Mouse (Mus musculus) cerebellum, adult 18-20 months (tissue): ENCODE results near the gene Lrrc20.
"Not testable (repeated sequence)": the region's sequence is repeated elsewhere in the genome, so short reads cannot be mapped to it uniquely, and the experiment has no call there.

ENCODE experiments used
- DNase-seq, 2 experiments: peaks; one replicate each; pipeline ENCODE4 v3.0.0; 2021

Lrrc20 gene

GRCm38 (mm10) chr10:61587241-61587849, 111.7 kb downstream of the Lrrc20 start:
- DNase-seq, result no peak

GRCm38 (mm10) chr10:61597991-61598390, 122.4 kb downstream of the Lrrc20 start:
- DNase-seq, result no peak

GRCm38 (mm10) chr10:61599556-61600114, 124.0 kb downstream of the Lrrc20 start:
- DNase-seq, result no peak

- DNase-seq, result peak; percentile 51 to 59
Measured at GRCm38 (mm10) chr10:61602283-61603033, 126.9 kb downstream of the Lrrc20 start.

DNA sequence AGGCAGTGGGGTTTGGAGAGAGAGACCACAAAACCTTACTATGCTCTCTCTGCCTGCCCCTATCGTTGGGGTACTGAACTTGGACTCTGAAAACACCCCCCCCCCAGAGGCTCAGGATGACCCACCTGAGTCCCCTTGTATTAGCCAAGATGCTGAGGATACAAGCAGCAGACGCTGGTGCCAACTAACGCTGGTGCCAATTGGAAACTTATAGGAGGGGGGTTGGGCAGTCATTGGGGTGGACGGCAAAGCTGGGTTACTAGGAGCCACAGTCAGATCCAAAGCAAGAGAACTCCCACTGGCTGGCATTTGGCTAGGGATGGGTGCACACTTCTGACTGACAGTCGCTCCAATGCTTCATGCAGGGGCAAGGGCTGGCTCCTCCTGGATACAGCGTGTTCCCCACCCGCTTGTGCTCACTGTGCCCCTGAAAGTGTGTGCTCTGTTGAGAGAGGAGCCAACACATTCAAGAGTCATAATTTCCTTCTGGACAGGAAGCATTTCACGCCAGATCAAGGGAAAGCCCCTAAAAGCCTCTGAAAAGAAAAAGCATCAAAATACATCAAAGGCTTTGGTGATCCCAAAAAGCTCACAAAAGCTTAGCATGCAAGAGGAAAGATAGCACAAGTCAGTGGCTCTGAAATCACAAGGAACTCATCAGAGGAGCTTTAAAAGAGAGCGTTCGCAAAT, 128.9 kb downstream of the Lrrc20 start:
- DNase-seq, result no peak

DNA sequence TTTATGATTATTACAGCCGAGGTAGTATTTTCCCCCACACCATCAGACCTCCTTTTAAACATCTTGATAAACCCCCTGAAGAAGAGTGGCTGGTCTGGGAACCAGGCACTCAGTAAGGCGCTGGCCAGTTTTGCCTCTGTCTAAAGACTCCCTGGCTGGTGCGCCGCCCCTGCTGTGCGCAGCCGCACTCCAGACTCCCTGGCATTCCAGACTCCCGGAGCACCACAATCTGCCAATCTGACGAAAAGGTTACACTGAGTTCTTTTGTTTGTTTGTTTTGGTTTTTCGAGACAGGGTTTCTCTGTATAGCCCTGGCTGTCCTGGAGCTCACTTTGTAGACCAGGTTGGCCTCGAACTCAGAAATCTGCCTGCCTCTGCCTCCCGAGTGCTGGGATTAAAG, 129.8 kb downstream of the Lrrc20 start:
- not testable (repeated sequence) for DNase-seq

- peak; percentile 57 to 69 for DNase-seq
Measured at GRCm38 (mm10) chr10:61605851-61606250, 130.2 kb downstream of the Lrrc20 start.

GRCm38 (mm10) chr10:61608233-61608632, 132.6 kb downstream of the Lrrc20 start:
- DNase-seq, result no peak

- DNase-seq, result no peak
Measured at GRCm38 (mm10) chr10:61610650-61611235, 135.1 kb downstream of the Lrrc20 start.

DNA sequence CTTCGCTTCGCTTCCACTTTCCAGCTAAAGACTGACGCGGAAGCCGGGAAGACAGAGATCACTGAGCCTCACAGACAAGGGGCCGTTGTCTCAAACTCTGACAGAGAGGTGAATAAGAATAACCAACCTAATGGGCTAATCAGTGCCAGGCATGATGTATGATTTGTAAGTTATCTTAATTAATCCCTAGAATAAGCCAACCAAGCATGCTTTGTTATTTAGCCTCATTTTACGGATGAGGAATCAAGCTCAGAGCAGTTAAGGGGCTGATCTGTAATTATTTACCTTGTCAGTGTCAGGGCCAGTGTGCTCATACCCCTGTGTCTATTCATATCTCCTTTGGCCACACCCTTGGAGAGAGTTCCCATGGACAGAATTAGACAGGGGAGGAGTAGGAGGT, 138.7 kb downstream of the Lrrc20 start:
- no peak for DNase-seq

GRCm38 (mm10) chr10:61618528-61618927, 142.9 kb downstream of the Lrrc20 start:
- no peak for DNase-seq

GRCm38 (mm10) chr10:61621681-61622080, 146.1 kb downstream of the Lrrc20 start:
- no peak for DNase-seq

- not testable (repeated sequence) for DNase-seq
Measured at GRCm38 (mm10) chr10:61623874-61624273, 148.3 kb downstream of the Lrrc20 start.

DNA sequence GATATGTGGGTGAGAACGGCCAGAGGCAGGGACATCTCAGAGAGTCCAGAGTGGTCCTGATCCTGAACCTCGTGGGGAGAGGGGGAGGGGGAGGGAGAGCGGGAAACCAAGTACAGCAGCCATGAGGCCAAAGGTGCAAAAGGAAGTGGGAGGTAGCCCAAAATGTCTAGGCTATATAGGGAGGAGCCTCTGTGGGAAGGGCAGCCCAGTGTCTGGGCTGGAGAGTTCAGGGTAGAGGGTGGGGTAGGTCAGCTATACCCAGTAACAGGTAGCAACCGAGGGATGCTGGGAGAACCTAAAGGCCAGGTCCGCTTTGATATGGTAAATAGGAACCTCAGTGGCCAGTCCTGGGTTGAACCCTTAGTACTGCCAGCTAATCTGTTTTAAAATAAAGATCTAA, 149.2 kb downstream of the Lrrc20 start:
- no peak for DNase-seq

GRCm38 (mm10) chr10:61625381-61626257, 150.0 kb downstream of the Lrrc20 start:
- DNase-seq, result peak in 1 of 2 experiments; percentile 19

GRCm38 (mm10) chr10:61626551-61626950, 150.9 kb downstream of the Lrrc20 start:
- DNase-seq, result no peak

DNA sequence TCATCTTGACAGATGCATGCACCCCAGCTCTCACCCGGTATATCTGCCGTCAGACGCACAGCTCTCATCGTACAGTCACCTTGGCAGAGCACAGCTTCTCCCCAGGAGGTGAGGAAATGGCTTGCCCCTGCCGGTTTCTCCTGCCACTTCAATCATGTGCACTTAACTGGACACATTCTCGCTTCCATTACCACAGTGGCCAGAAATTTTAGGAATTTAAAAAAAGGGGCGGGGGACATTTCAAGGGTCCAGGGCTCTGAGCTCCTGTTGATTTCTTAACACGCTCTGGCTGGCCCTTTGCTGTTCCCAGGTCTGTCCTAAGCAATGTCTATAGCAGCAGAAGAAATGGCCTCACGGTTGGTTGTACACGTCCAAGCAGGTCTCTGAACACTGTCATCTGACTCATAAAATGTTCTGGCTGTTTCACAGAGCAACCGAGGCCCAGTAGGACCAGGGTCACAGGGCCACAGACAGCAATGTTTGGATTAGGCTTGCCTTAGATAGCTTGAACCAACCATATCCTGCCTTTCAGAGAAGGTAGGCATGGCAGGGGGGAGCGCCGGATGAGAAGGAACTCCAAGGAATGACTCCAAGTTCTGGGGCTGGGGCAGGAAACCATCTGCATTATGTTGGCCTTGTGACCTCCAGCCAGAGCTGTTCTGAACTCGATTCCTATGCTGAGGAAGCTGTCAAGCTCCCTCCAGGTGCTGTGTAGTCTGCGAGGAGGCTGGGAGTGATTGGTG, 151.8 kb downstream of the Lrrc20 start:
- no peak for DNase-seq

GRCm38 (mm10) chr10:61627938-61628250, 152.3 kb downstream of the Lrrc20 start:
- no peak for DNase-seq
